Mouse (Mus musculus) activated CD4-positive, CD25-positive, alpha-beta regulatory T cell, adult 4 months (primary cell): Measurements from ENCODE around the gene Pigo. TPM values are rescaled to one million over a fixed set of nuclear protein-coding genes. Genes with fewer than 3 reads are reported as not detected.

Source experiments
- ATAC-seq: one replicate; pipeline ENCODE4 v1.8.0; 2017
- polyA plus RNA-seq, 2 experiments: library from polyadenylated mRNA; unstranded; fragments of 100-300 nt; shearing (Covaris generic); gene quantifications; one replicate each; pipeline ENCODE4 v1.2.1; 2017

The Pigo gene
- polyA plus RNA-seq, 2 experiments from 2014 or later = 14.1 to 14.6 TPM

- no peak for ATAC-seq
Observed at GRCm38 (mm10) chr4:43036356-43036755, 10.7 kb upstream of the Pigo start.

GRCm38 (mm10) chr4:43035851-43036250, 10.2 kb upstream of the Pigo start:
- no peak for ATAC-seq

- no peak for ATAC-seq
Observed at GRCm38 (mm10) chr4:43033481-43033880, 7.9 kb upstream of the Pigo start.

- ATAC-seq = no peak
Observed at GRCm38 (mm10) chr4:43032501-43032900, 6.9 kb upstream of the Pigo start.

GRCm38 (mm10) chr4:43031237-43031995, 5.8 kb upstream of the Pigo start, which contains the start of gene Stoml2:
TSS of gene Stoml2 (minus strand) at chr4:43031710.
- peak; percentile 91 for ATAC-seq

- peak; percentile 41 for ATAC-seq
Observed at GRCm38 (mm10) chr4:43030780-43031230, 5.2 kb upstream of the Pigo start.

- no peak for ATAC-seq
Observed at GRCm38 (mm10) chr4:43030352-43030751, 4.7 kb upstream of the Pigo start.

- ATAC-seq = no peak
Observed at GRCm38 (mm10) chr4:43029749-43030148, 4.1 kb upstream of the Pigo start.

- ATAC-seq = no peak
Observed at GRCm38 (mm10) chr4:43029121-43029520, 3.5 kb upstream of the Pigo start.

GRCm38 (mm10) chr4:43024673-43025072, 946 bp downstream of the Pigo start:
- no peak for ATAC-seq

GRCm38 (mm10) chr4:43021341-43021740, 4.3 kb downstream of the Pigo start:
- ATAC-seq = no peak

GRCm38 (mm10) chr4:43020876-43021275, 4.7 kb downstream of the Pigo start:
- ATAC-seq = no peak

GRCm38 (mm10) chr4:43019641-43020465, 5.8 kb downstream of the Pigo start:
- no peak for ATAC-seq

GRCm38 (mm10) chr4:43019176-43019575, 6.4 kb downstream of the Pigo start:
- no peak for ATAC-seq

GRCm38 (mm10) chr4:43018156-43018555, 7.5 kb downstream of the Pigo start:
- no peak for ATAC-seq

GRCm38 (mm10) chr4:43012091-43012490, 13.5 kb downstream of the Pigo start:
- ATAC-seq = no peak

GRCm38 (mm10) chr4:43010161-43011038, 15.2 kb downstream of the Pigo start, which contains the start of gene Fancg:
TSS of gene Fancg (minus strand) at chr4:43010506.
- peak; percentile 87 for ATAC-seq

- ATAC-seq = peak; percentile 53
Observed at GRCm38 (mm10) chr4:43005765-43006164, 19.9 kb downstream of the Pigo start.

GRCm38 (mm10) chr4:43004951-43005350, 20.7 kb downstream of the Pigo start:
- no peak for ATAC-seq

- ATAC-seq = no peak
Observed at GRCm38 (mm10) chr4:43002756-43003439, 22.7 kb downstream of the Pigo start.

GRCm38 (mm10) chr4:43001272-43001671, 24.3 kb downstream of the Pigo start:
- no peak for ATAC-seq
